Mouse (Mus musculus): ENCODE results near the gene Adgrg2. TPM values are rescaled to one million over a fixed set of nuclear protein-coding genes. Genes with fewer than 3 reads are reported as not detected.

The Adgrg2 gene
- total RNA-seq, 2 experiments from 2014 or later = 1.1 to 1.3 TPM

- DNase-seq = no peak
- intact Hi-C loops (cut with DNase I) = no loop called here
Observed at GRCm38 (mm10) chrX:160501687-160502047, 111.2 kb downstream of the Adgrg2 start.

GRCm38 (mm10) chrX:160502048-160503041 is 111.9 kb downstream of the Adgrg2 start, which contains the start of gene Phka2:
TSS of gene Phka2 (plus strand) at chrX:160502166.
- intact Hi-C loops (cut with DNase I) = no loop called here
- DNase-seq = peak; percentile 88 to 89

DNA sequence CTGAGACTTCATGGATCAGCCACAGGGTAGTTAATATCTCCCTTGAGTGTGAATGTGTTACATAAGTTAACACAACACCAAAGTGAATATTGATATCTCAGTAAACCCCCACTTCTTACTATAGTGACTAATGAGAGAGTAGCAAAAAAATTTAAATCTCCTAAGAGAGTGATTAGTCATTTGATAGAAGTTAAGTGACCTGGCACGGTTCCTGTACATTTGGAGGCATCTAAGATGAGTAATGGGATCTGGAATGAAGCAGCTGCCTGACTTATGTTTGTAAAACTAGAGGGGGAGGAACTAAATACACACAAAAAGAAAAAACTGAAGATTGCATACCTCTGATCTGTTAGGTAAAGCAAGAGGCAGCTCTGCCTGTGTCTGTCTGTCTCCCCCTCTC is 118.6 kb downstream of the Adgrg2 start:
- no peak for DNase-seq
- intact Hi-C loops (cut with DNase I) = loop anchor here (5.0 kb wide), 1 partner anchor 1738 kb away; no protein-coding TSS in a partner anchor

GRCm38 (mm10) chrX:160510197-160510596 is 119.7 kb downstream of the Adgrg2 start:
- intact Hi-C loops (cut with DNase I) = no loop called here
- no peak for DNase-seq

DNA sequence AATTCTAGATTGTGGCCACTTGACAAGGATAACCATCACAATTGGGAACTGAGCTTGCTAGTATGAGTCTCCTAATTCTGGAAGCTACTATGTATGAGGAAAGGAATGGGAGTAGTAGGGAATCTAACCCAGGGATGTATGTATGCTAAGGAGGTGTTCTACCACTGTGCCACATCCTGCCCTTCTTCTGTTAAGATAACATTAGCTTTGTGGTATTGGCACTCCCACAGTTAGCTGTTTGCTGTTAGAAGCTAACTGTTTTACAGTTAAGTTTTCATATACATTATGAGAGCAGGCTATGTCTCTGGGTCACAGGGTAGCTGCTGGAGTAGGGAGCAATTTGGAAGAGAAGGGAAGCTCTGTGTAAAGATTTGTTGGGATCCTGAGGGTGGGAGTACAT is 125.5 kb downstream of the Adgrg2 start:
- no peak for DNase-seq
- intact Hi-C loops (cut with DNase I) = no loop called here

DNA sequence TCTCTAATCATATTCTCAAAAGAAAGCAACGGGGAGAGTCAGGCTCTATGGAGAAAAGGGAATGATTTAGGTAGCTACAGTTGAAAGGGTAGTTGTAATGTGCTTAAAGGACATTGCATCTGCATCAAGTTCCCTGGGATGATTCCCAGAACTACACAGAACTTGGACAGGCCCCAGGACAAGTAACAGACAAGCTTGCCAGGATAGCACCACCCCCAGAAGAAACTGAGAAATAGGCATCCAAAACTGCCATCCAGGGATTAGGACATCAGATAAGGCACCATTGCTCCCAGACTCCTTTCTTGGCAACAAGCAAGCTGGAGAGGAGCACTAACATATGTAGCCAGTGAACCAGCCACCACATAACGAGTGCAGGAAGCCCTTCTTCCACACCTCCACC is 152.3 kb downstream of the Adgrg2 start:
- DNase-seq = peak; percentile 23 to 33
- intact Hi-C loops (cut with DNase I) = no loop called here

Other genes starting within 250 kb of the Adgrg2 start
- gene Phka2, start 111.5 kb downstream of the Adgrg2 start, total RNA-seq (2021) = 10 to 100 TPM; 18.6 to 21.6 TPM